Mouse (Mus musculus): ENCODE measurements around the gene Gm42674. TPM values are rescaled to one million over a fixed set of nuclear protein-coding genes. Genes with fewer than 3 reads are reported as not detected.

The Gm42674 gene
- total and polyA plus RNA-seq, 3 experiments: not detected

GRCm38 (mm10) chr3:90595556-90595955 lies 6.1 kb upstream of the Gm42674 start:
- TF ChIP-seq POLR2AphosphoS2 (IDR thresholded peaks at IDR 0.05; ENCODE audit: low read depth, low read length) (no peak), MYC (IDR thresholded peaks at IDR 0.05; ENCODE audit: low read depth, low read length) (no peak), MXI1 (IDR thresholded peaks at IDR 0.05; ENCODE audit: low read depth, low read length) (no peak), RAD21 (IDR thresholded peaks at IDR 0.05; ENCODE audit: low read depth, low read length) (no peak), ELF1 (IDR thresholded peaks at IDR 0.05; ENCODE audit: low read depth, low read length) (no peak), TCF12 (IDR thresholded peaks at IDR 0.05; ENCODE audit: low read depth, low read length) (no peak)
- Histone ChIP-seq H3K4me1 (ENCODE audit: control insufficient read depth in 1 of 2, insufficient read depth in 2 of 2) (peaks cover 2 to 6% of the 10 kb centered on the region in 2 experiments; a peak in 3 of 4 replicates), H3K9me3 (replicated peaks; ENCODE audit: low read length) (peaks cover 7% of the 10 kb centered on the region), H3K27me3 (replicated peaks) (no peaks in the 10 kb centered on the region), H3K27ac (ENCODE audit: insufficient read depth, low read depth) (no peak overlapping the region), H3K79me2 (replicated peaks; ENCODE audit: control insufficient read depth, extremely low read depth, insufficient read depth, poor library complexity, severe bottlenecking) (no peaks in the 10 kb centered on the region), H3K4me3 (replicated peaks in 1 of 3; ENCODE audit: low read depth in 2 of 3, low read length in 2 of 3, poor library complexity in 1 of 3) (no peak overlapping the region), H3K36me3 (replicated peaks in 1 of 2; ENCODE audit: control insufficient read depth in 1 of 2, insufficient read depth in 1 of 2, low read length in 1 of 2) (no peaks in the 10 kb centered on the region), H3K9ac (ENCODE audit: insufficient read depth, low read depth) (no peak overlapping the region), H3K4me2 (ENCODE audit: insufficient read depth, low read depth, poor library complexity, severe bottlenecking) (no peak overlapping the region)
- DNase-seq (ENCODE audit: extremely low read depth): no peak
- in situ Hi-C loops (cut with MboI; ENCODE audit: low pct_ligation_motif_present, low pct_unique_long_range_greater_than_20kb, low sequenced_read_pairs) (no loop called here), dilution Hi-C loops (cut with MboI; ENCODE audit: extremely low pct_ligation_motif_present, extremely low pct_unique_long_range_greater_than_20kb, low sequenced_read_pairs) (no loop called here)

GRCm38 (mm10) chr3:90596810-90597209 lies 4.9 kb upstream of the Gm42674 start:
- Histone ChIP-seq H3K27ac (ENCODE audit: insufficient read depth, low read depth) (no peak overlapping the region), H3K4me3 (replicated peaks in 1 of 3; ENCODE audit: low read depth in 2 of 3, low read length in 2 of 3, poor library complexity in 1 of 3) (no peak overlapping the region), H3K9me3 (replicated peaks; ENCODE audit: low read length) (peaks cover 7% of the 10 kb centered on the region), H3K9ac (ENCODE audit: insufficient read depth, low read depth) (no peak overlapping the region), H3K4me1 (ENCODE audit: control insufficient read depth in 1 of 2, insufficient read depth in 2 of 2) (peaks cover 2 to 6% of the 10 kb centered on the region in 2 experiments; a peak in 3 of 4 replicates), H3K36me3 (replicated peaks in 1 of 2; ENCODE audit: control insufficient read depth in 1 of 2, insufficient read depth in 1 of 2, low read length in 1 of 2) (no peaks in the 10 kb centered on the region), H3K27me3 (replicated peaks) (no peaks in the 10 kb centered on the region), H3K4me2 (ENCODE audit: insufficient read depth, low read depth, poor library complexity, severe bottlenecking) (no peak overlapping the region), H3K79me2 (replicated peaks; ENCODE audit: control insufficient read depth, extremely low read depth, insufficient read depth, poor library complexity, severe bottlenecking) (no peaks in the 10 kb centered on the region)
- dilution Hi-C loops (cut with MboI; ENCODE audit: extremely low pct_ligation_motif_present, extremely low pct_unique_long_range_greater_than_20kb, low sequenced_read_pairs): no loop called here
- no peak for TF ChIP-seq JUND (conservative IDR thresholded peaks at IDR 0.05; ENCODE audit: low read depth, low read length)
- no peak for TF ChIP-seq MYC (IDR thresholded peaks at IDR 0.05; ENCODE audit: low read depth, low read length)
- no peak for TF ChIP-seq USF1 (IDR thresholded peaks at IDR 0.05; ENCODE audit: low read depth, low read length)
- TF ChIP-seq RAD21 (IDR thresholded peaks at IDR 0.05; ENCODE audit: low read depth, low read length): no peak
- no peak for TF ChIP-seq NRF1 (IDR thresholded peaks at IDR 0.05; ENCODE audit: low read depth, low read length)
- TF ChIP-seq SMC3 (IDR thresholded peaks at IDR 0.05; ENCODE audit: low read depth, low read length): no peak
- TF ChIP-seq EP300 (IDR thresholded peaks at IDR 0.05; ENCODE audit: low read length): no peak
- no peak for DNase-seq (ENCODE audit: extremely low read depth)
- in situ Hi-C loops (cut with MboI; ENCODE audit: low pct_ligation_motif_present, low pct_unique_long_range_greater_than_20kb, low sequenced_read_pairs): no loop called here

GRCm38 (mm10) chr3:90597736-90598135 lies 4.0 kb upstream of the Gm42674 start:
- Histone ChIP-seq H3K79me2 (replicated peaks; ENCODE audit: control insufficient read depth, extremely low read depth, insufficient read depth, poor library complexity, severe bottlenecking) (no peaks in the 10 kb centered on the region), H3K9ac (ENCODE audit: insufficient read depth, low read depth) (no peak overlapping the region), H3K27ac (ENCODE audit: insufficient read depth, low read depth) (no peak overlapping the region), H3K4me2 (ENCODE audit: insufficient read depth, low read depth, poor library complexity, severe bottlenecking) (no peak overlapping the region), H3K36me3 (replicated peaks in 1 of 2; ENCODE audit: control insufficient read depth in 1 of 2, insufficient read depth in 1 of 2, low read length in 1 of 2) (no peaks in the 10 kb centered on the region), H3K27me3 (replicated peaks) (no peaks in the 10 kb centered on the region), H3K9me3 (replicated peaks; ENCODE audit: low read length) (peaks cover 7% of the 10 kb centered on the region), H3K4me3 (replicated peaks in 1 of 3; ENCODE audit: low read depth in 2 of 3, low read length in 2 of 3, poor library complexity in 1 of 3) (no peak overlapping the region), H3K4me1 (ENCODE audit: control insufficient read depth in 1 of 2, insufficient read depth in 2 of 2) (peaks cover 2 to 6% of the 10 kb centered on the region in 2 experiments; a peak in 3 of 4 replicates)
- TF ChIP-seq NRF1 (IDR thresholded peaks at IDR 0.05; ENCODE audit: low read depth, low read length) (no peak), ELF1 (IDR thresholded peaks at IDR 0.05; ENCODE audit: low read depth, low read length) (no peak), MAX (IDR thresholded peaks at IDR 0.05; ENCODE audit: low read length) (no peak), CHD1 (IDR thresholded peaks at IDR 0.05; ENCODE audit: low read depth, low read length) (no peak), E2F4 (IDR thresholded peaks at IDR 0.05; ENCODE audit: insufficient replicate concordance, low read depth, low read length) (no peak), TCF12 (IDR thresholded peaks at IDR 0.05; ENCODE audit: low read depth, low read length) (no peak), BHLHE40 (IDR thresholded peaks at IDR 0.05; ENCODE audit: low read depth, low read length) (no peak), KAT2A (IDR thresholded peaks at IDR 0.05; ENCODE audit: insufficient replicate concordance, low read length) (no peak), ZC3H11A (IDR thresholded peaks at IDR 0.05; ENCODE audit: low read depth, low read length) (no peak), POLR2AphosphoS2 (IDR thresholded peaks at IDR 0.05; ENCODE audit: low read depth, low read length) (no peak), JUN (IDR thresholded peaks at IDR 0.05; ENCODE audit: insufficient read depth, low read depth, low read length) (no peak), POLR2A (IDR thresholded peaks at IDR 0.05; ENCODE audit: low read depth, low read length) (no peak), SMC3 (IDR thresholded peaks at IDR 0.05; ENCODE audit: low read depth, low read length) (no peak), MEF2A (IDR thresholded peaks at IDR 0.05; ENCODE audit: borderline replicate concordance, low read depth, low read length) (no peak)
- dilution Hi-C loops (cut with MboI; ENCODE audit: extremely low pct_ligation_motif_present, extremely low pct_unique_long_range_greater_than_20kb, low sequenced_read_pairs): no loop called here
- DNase-seq (ENCODE audit: extremely low read depth): no peak
- in situ Hi-C loops (cut with MboI; ENCODE audit: low pct_ligation_motif_present, low pct_unique_long_range_greater_than_20kb, low sequenced_read_pairs): no loop called here
